Mouse (Mus musculus) kidney, postnatal 4 days (tissue): ENCODE data around the gene Tac1.
"Not testable (repeated sequence)": the region's sequence is repeated elsewhere in the genome, so short reads cannot be mapped to it uniquely, and the experiment has no call there.

Experiments
- DNase-seq, 2 experiments: peaks; one replicate each; pipeline ENCODE4 v3.0.0; 2021; ENCODE audit warnings: mixed read lengths in 2 of 2

Gene Tac1

DNA sequence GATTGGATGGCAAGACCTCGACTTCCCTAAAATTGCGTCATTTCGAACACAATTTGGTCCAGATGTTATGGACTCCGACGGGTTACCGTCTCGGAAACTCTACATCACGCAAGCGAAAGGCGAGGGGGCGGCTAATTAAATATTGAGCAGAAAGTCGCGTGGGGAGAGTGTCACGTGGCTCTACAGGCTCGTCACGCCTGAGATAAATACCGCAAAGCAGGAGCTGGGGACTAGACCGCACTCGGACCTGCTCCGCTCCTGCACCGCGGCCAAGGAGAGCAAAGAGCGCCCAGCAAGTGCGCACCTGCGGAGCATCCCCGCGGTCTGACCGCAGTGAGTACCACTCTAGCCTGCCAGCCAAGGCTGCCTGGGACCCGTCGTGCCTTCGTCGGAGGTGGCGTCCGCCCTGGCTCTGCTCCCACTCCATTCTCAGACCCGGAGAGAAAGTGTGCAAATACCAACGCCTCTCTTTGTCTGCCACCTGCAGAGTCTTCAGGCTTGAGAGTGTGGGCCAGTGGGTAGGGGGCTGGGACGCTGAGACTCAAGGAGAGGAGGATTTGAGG lies at the start of gene Tac1:
TSS of gene Tac1 (plus strand) at position 51 of the 563 bp plus-strand sequence.
- peak in 1 of 2 experiments; percentile 17 for DNase-seq

DNA sequence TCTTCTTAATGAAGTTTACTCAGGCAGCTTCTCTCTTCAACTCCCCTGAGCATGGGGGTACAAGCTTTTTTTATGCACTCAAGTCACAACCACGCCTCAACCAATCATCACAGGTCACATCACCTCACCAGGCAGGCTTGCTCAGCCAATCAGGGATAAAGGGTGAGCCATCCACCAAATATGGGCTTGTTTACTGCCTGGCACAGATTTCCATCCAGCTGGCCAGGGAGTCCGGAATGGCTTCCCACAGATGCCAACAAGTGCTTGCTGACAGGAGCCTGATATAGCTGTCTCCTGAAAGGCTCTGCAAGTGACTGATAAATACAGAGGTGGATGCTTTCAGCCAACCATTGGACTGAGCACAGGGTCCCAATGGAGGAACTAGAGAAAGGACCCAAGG lies 11.2 kb upstream of the Tac1 start:
- not testable (repeated sequence) for DNase-seq

- no peak for DNase-seq
Observed at GRCm38 (mm10) chr6:7555688-7556476, 1.2 kb downstream of the Tac1 start.

- no peak for DNase-seq
Observed at GRCm38 (mm10) chr6:7558164-7558563, 3.5 kb downstream of the Tac1 start.

DNA sequence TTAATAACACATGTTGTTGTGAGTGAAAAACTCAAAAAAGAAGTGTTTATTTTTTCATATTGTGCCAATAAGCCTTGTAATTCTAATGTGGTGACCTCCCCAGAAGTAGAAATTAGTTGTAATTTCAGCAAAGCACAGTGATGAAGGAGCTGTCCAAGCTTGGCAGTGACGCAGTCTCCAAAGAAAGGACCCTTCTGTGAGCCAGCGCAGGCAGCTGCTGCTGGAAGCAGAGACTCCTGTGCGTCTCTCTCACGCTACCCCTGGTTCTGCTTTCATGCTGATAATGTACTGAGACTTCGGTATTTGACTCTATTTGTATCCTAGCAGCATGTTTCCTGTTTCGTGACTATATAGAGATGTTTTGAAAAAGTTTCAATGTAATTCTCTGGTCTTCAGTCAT lies 7.8 kb downstream of the Tac1 start:
- no peak for DNase-seq

DNA sequence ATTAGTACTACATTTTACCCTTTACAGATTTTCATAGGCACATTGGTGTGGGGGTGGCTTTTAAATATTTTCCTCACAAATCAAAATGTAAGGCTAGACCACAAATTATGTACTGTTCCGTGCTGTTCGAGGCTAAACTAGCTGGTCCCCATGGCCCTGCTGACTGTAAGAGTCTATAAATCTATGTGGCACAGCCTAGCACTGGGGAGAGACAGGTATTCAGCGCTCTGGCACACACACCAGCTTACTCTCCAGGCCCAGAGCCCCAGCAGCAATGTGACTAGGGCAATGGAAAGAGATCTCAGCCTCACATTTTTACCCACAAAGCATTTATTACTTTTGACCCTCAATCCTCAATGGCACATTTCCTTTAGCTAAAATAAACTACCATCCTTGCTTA lies 9.9 kb downstream of the Tac1 start:
- DNase-seq = no peak

- DNase-seq = no peak
Observed at GRCm38 (mm10) chr6:7571144-7571543, 16.5 kb downstream of the Tac1 start.

DNA sequence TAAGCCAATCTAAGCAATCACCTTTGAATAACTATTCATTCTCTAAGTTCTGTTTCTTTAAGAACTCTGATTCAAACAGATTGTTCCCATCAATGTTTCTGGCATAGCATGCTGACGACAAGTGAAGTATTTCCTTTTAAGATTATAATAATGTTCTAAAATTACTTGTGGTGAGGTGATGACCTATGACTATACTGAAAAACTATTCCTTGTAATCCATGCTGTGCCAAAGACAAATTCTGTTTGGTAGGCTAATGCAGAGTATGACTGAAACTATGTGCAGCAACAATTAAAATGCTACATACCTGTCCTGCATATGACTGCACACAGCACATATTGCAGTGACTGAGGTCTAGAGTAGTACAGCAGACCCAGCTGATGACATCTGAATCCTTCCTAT lies 23.4 kb downstream of the Tac1 start:
- DNase-seq = no peak

- no peak for DNase-seq
Observed at GRCm38 (mm10) chr6:7594445-7594844, 39.8 kb downstream of the Tac1 start.

- DNase-seq = no peak
Observed at GRCm38 (mm10) chr6:7598416-7598815, 43.7 kb downstream of the Tac1 start.

GRCm38 (mm10) chr6:7600228-7600627 lies 45.5 kb downstream of the Tac1 start:
- no peak for DNase-seq

DNA sequence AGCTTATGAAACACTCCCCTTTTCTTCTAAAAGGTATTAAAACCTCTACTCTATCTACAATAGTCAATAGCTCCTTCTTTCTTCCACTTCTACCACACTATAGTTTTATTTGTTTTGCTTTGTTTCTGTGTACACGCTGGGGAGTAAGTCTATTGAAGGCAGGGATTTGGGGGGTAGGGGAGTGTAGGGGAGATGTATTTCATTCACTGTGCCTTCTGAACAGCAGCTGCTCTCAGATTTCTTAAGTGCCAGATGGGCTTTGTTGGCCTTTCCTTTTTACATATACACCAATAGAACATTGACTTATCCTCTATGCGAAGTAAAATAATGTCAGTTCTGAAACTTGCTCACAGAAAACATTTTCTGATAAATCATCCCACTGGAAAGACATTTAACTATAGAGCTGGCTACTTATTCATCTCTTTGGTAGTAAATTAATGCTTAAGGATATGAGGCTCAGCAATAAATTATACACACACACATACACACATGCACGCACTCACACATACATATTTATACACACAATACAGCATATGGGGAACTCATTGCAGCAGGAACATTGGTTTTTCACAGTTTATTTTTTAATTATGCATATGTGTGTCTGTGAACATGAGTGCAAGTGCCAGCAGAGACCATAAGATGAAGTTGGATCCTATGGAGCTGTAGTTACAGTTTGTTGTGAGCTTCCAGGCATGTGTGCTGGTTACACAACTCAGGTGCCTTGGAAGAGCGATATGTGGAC lies 46.8 kb downstream of the Tac1 start:
- no peak for DNase-seq

- DNase-seq = not testable (repeated sequence)
Observed at GRCm38 (mm10) chr6:7613676-7614075, 59.0 kb downstream of the Tac1 start.
